Mouse (Mus musculus): ENCODE measurements at regions not wholly inside any gene's neighbourhood (a gene's known extent, or its start where the extent isn't known, plus 50 kb on each side); places are given as distances from the start of the nearest gene placed in this dataset.
A peak's percentile ranks its signal among the peaks of the same experiment; 100 is the strongest.

DNA sequence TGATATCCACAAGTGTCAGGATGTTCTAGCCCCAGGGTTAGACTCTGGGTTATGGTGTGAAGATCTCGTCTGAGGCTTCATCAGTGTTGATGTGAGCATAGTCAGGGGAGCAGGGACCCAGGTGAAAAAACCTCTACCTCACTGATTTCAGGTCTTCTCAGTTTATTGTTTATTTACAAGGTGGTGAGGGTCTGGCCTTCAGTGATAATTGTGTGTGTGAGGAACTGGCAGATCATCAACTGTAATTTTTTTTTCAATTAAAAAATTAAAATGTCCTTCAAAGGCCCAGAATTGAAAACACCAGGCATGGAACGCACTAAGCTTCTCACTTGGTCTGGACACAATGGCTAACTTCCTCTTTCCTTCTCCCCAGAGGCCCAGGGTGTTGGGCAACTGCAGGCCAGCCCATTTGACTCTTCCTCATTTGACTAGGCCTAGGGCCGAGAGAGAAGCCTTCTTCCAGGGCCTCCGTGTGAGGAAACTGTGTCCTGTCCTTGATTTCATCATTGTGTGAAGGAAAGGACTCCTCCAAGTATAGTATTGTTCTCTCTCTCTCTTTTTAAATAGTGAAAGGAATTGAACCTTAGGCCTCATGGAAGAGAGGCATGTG is 91.0 kb upstream of the Klf4 start:
- WGBS (ENCODE audit: missing documents), result 11% methylated on average over 4 of the region's 4 CpGs
- H3K27ac ChIP-seq, result peak overlapping the region; percentile 65
- H3K36me3 ChIP-seq (ENCODE audit: inconsistent target), result no peaks in the 10 kb centered on the region
- no peaks in the 10 kb centered on the region for H3K79me2 ChIP-seq (ENCODE audit: inconsistent target)
- H3K4me3 ChIP-seq (ENCODE audit: inconsistent target), result no peak overlapping the region

DNA sequence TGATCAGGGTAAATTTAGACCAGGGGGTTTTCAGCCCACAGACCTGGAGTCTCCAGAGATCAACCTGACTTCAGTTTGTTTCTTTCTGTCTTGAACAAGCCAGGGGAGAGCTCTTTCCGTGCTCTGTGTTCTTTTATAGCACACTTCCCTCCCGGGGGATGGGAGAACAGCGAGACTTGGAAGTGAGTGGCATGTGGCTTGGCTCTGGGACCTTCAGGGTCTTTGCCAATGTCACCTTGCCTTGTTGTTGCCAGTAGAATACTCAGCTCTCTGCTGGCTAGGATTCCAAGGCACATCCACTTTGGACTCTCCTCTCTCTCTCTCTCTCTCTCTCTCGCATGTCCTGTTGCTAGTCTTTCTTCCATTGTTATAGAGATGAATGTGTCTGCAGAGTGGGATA is 90.4 kb upstream of the Klf4 start:
- WGBS (ENCODE audit: missing documents), result 71% methylated on average over 4 of the region's 4 CpGs
- Histone ChIP-seq H3K27ac (peak overlapping the region; percentile 65), H3K79me2 (ENCODE audit: inconsistent target) (no peaks in the 10 kb centered on the region)

DNA sequence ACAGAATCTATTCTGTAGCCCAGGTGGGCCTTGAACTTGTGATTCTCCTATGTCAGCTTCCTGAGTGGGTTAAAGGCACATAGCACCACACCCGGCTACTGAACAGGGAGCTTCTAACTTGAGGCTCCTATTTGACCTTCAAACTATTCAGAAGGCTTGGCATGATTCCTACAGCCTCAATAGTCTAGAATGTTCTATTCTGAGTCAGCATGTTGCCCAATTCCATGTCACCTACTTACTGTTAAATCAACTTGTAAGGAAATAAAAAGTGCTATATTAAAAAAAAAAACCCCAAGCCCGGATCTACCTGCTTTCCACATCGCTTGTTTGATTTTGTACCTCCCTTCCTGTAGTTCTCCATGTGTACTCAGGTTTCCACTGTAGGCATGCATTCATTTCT is 87.6 kb upstream of the Klf4 start:
- H3K4me3 ChIP-seq (ENCODE audit: inconsistent target), result no peak overlapping the region
- no peak overlapping the region for H3K27ac ChIP-seq
- WGBS (ENCODE audit: missing documents), result 81% methylated on average over 2 of the region's 3 CpGs
- no peaks in the 10 kb centered on the region for H3K79me2 ChIP-seq (ENCODE audit: inconsistent target)
- no peaks in the 10 kb centered on the region for H3K36me3 ChIP-seq (ENCODE audit: inconsistent target)

More for the DNA sequence above, 90.4 kb upstream of the Klf4 start:
- H3K4me3 ChIP-seq (ENCODE audit: inconsistent target), result no peak overlapping the region
- no peaks in the 10 kb centered on the region for H3K36me3 ChIP-seq (ENCODE audit: inconsistent target)

DNA sequence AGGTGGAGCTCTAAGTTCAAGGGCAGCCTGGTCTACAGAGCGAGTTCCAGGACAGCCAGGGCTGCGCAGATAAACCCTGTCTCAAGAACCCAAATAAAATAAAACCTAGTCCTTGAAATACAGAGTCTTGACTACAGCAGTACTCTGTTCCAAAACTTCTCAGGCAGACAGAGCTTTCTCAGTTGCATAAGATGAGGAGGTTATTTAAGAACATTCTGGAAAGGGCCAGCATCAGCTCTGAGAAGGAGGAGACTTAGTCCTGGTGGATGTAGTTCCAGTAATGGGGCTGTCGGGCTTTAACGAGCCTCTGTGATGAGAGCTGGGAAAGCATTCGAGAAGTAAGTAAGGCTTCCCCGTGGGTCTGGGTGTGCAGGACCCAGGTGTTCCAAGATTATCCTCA is 83.5 kb upstream of the Klf4 start:
- no peak overlapping the region for H3K27ac ChIP-seq
- 91% methylated on average over 6 of the region's 6 CpGs for WGBS (ENCODE audit: missing documents)
- no peak overlapping the region for H3K4me3 ChIP-seq (ENCODE audit: inconsistent target)
- H3K79me2 ChIP-seq (ENCODE audit: inconsistent target), result no peaks in the 10 kb centered on the region
- no peaks in the 10 kb centered on the region for H3K36me3 ChIP-seq (ENCODE audit: inconsistent target)

DNA sequence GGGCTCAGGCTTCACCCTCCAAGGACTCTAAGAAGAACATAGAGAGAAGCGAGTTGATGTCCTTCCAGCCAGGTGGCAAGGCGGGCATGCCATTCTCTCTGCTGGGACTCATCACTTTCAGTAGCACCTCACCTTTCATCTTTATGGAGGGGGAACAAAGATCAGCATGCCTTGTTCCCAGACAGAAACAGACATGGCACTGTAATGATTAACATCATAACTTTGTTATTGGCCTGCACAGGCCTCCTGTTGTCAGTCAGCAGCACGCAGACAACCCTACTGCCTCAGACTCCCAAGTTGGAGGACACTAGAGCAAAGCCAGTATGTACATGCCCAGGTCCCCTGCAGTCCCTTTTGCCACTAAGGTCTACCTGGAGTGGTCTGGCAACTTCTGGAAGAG is 81.3 kb upstream of the Klf4 start:
- Histone ChIP-seq H3K4me3 (ENCODE audit: inconsistent target) (no peak overlapping the region), H3K36me3 (ENCODE audit: inconsistent target) (no peaks in the 10 kb centered on the region), H3K27ac (no peak overlapping the region), H3K79me2 (ENCODE audit: inconsistent target) (no peaks in the 10 kb centered on the region)
- 97% methylated on average over 3 of the region's 3 CpGs for WGBS (ENCODE audit: missing documents)

DNA sequence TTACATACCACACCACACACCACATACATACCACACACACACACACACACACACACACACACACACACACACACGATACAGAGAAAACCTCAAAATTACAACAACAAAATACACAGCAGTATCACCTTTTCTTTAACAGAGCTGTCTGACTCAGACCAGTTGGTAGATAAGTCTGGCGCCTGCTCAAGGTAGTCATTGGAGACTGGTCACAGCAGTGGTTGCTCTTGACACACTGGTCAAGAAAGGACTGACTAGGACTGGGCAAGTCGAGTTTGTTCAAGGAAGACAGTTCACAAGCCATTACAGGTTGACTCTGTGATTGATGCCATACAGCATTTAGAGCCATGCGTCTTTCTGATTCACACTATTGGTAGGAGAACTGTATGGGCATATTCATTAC is 78.7 kb upstream of the Klf4 start:
- H3K36me3 ChIP-seq (ENCODE audit: inconsistent target), result no peaks in the 10 kb centered on the region
- no peak overlapping the region for H3K27ac ChIP-seq
- whole genome bisulfite sequencing (ENCODE audit: missing documents), result 94% methylated on average over 3 of the region's 4 CpGs
- H3K4me3 ChIP-seq (ENCODE audit: inconsistent target), result no peak overlapping the region
- no peaks in the 10 kb centered on the region for H3K79me2 ChIP-seq (ENCODE audit: inconsistent target)

DNA sequence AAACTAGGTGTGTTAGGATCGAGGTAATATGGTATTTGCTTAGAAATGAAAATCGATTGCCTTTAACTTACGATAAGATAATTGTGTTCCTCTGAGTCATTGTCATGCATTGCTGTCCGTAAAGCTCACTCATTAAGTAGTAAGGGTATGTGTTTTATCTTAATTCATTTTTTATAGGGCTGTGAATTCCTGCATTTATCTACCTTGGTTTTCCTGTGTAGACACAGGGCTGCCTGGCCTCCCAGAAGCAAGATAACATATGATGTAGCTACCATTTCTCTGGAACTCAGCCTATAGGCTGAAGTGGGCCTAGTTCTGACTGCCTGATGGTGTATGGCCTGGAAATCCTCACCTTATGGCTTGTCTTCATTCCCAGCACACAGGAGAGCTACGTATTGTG is 76.9 kb upstream of the Klf4 start:
- Histone ChIP-seq H3K27ac (no peak overlapping the region), H3K79me2 (ENCODE audit: inconsistent target) (no peaks in the 10 kb centered on the region), H3K4me3 (ENCODE audit: inconsistent target) (no peak overlapping the region), H3K36me3 (ENCODE audit: inconsistent target) (no peaks in the 10 kb centered on the region)
- 95% methylated on average over 5 of the region's 5 CpGs for WGBS (ENCODE audit: missing documents)

DNA sequence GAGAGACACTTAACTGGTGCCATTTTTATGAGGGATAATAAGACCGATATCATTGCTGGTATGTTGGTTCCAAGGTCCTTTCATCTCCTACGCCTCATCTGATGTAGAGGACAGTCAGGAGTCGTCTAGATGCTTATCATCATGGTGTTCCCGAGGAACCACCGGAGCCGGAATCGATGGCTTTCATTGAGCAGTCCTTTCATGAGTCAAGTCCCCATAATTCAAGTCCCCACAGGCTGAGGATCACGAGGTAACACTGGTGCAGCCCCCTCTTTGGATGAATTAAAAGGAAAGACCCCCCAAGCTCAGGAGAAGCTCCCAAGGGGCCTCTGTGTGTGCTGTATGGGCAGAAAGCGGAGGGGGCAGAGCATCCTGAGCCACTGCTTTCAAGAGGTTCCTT is 73.3 kb upstream of the Klf4 start:
- H3K79me2 ChIP-seq (ENCODE audit: inconsistent target), result no peaks in the 10 kb centered on the region
- H3K4me3 ChIP-seq (ENCODE audit: inconsistent target), result no peak overlapping the region
- no peaks in the 10 kb centered on the region for H3K36me3 ChIP-seq (ENCODE audit: inconsistent target)
- WGBS (ENCODE audit: missing documents), result 83% methylated on average over 9 of the region's 9 CpGs
- no peak overlapping the region for H3K27ac ChIP-seq

DNA sequence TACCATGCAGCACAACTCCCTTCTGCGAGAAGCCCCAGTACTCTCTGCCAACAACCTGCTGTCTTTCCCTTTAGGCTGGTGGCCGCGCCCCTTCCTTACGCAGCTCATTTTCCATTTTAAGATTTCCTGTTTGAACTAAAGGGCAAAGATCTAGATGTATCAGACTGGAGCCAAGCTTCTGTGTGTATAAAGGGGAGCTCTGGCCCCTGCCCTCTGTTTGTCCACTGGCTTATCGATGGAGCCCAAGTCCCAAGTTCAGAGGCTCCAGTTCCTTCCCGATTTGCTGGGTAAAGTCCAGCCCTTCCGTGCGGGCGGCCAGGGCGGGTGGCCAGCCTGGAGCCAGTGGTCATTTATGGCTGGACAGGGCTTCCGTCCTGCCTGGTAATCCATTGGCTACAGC is 72.6 kb upstream of the Klf4 start:
- no peak overlapping the region for H3K4me3 ChIP-seq (ENCODE audit: inconsistent target)
- no peaks in the 10 kb centered on the region for H3K79me2 ChIP-seq (ENCODE audit: inconsistent target)
- H3K36me3 ChIP-seq (ENCODE audit: inconsistent target), result no peaks in the 10 kb centered on the region
- H3K27ac ChIP-seq, result no peak overlapping the region
- 58% methylated on average over 11 of the region's 11 CpGs for WGBS (ENCODE audit: missing documents)

DNA sequence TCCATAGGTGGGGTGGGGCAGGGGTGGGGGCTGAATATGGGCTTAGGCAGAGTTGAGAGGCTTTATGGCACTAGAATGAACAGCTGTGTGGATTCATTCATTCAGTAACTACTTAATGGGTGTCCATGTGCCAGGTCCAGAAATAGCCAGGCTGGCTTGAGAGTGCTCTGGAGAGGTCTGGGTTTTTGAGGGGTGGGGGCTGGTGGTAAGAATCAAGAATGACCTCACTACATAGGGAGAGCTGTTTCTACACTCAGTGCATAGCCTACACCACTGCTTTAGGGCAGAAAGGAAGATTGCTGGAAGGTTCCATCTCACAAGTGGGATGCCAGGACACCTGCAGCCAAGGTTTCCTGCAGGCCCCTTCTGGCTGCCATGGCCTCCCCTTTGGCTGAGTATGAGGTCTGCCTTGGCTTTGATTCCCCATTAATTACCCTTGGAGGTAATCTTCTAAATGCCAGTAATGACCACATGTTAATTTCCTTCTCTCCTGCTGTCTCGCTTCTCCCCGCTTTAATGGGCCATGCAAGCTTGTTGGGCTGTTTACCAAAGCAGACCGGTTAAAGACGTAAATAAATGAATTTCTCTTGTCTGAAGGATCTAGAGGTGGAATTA is 71.7 kb upstream of the Klf4 start:
- Histone ChIP-seq H3K36me3 (ENCODE audit: inconsistent target) (no peaks in the 10 kb centered on the region), H3K79me2 (ENCODE audit: inconsistent target) (no peaks in the 10 kb centered on the region), H3K4me3 (ENCODE audit: inconsistent target) (no peak overlapping the region), H3K27ac (no peak overlapping the region)
- WGBS (ENCODE audit: missing documents), result 88% methylated on average over 4 of the region's 4 CpGs

DNA sequence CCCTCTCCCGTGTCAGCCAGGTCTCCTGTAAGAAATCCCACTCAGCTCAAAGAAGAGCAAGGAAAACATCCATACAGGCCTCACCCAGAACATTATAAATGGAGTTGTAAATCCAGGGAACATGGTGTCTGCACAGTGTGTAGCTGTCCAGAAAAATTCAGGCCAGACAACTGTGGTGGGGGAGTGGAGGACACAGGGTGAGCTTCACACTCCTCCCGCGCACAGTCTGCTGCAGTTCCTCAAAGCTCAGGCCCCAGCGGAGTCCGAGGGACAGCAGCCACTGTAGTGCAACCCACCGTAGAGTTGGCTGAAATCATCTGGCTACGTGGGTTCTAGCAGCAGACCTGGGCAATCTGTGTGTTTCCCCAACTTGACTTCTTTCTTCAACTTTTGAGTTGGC is 62.9 kb upstream of the Klf4 start:
- no peak overlapping the region for H3K27ac ChIP-seq

DNA sequence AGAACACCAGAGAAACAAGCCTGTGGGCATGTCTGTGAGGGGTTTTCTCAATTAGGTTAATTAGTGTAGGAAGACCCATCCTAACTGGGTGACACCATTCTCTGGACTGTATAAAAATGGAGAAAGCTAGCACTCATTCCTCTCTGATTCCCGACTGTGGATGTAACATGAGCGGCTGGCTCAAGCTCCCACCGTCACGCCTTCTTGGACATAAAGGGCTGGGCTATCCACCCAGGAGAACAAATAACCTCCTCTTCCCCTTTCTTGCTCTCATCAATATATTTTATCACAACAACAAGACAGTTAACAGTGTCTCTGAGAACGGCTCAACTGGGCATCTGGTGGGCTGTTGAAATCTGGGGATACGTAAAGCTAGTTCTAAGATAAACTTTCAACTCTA is 62.4 kb upstream of the Klf4 start:
- no peaks in the 10 kb centered on the region for H3K36me3 ChIP-seq (ENCODE audit: inconsistent target)
- 96% methylated on average over 5 of the region's 6 CpGs for WGBS (ENCODE audit: missing documents)
- no peaks in the 10 kb centered on the region for H3K79me2 ChIP-seq (ENCODE audit: inconsistent target)
- no peak overlapping the region for H3K4me3 ChIP-seq (ENCODE audit: inconsistent target)
- no peak overlapping the region for H3K27ac ChIP-seq

More for the DNA sequence above, 62.9 kb upstream of the Klf4 start:
- Histone ChIP-seq H3K4me3 (ENCODE audit: inconsistent target) (no peak overlapping the region), H3K79me2 (ENCODE audit: inconsistent target) (no peaks in the 10 kb centered on the region), H3K36me3 (ENCODE audit: inconsistent target) (no peaks in the 10 kb centered on the region)
- 80% methylated on average over 7 of the region's 7 CpGs for WGBS (ENCODE audit: missing documents)

DNA sequence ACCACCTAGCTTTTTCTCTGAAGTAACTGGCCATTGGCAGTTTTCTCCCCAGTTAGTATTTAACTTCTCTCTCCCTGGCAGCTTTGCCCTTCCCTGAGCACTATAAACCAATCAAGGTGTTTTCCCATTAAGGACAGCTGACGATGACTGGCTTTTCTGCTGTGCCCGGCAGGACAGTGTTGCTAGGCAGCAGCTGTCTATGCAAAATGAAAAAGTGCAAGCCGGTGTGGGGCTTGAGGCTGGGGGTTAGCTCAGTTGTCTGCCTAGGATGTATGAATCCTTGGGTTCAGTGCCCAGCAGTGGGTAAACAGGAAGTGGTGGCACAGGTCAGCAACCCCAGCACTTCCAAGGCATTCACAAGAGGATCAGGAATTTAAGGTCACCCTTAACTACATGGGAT is 60.9 kb upstream of the Klf4 start:
- no peaks in the 10 kb centered on the region for H3K36me3 ChIP-seq (ENCODE audit: inconsistent target)
- H3K79me2 ChIP-seq (ENCODE audit: inconsistent target), result no peaks in the 10 kb centered on the region
- no peak overlapping the region for H3K4me3 ChIP-seq (ENCODE audit: inconsistent target)
- WGBS (ENCODE audit: missing documents), result 60% methylated on average over 3 of the region's 3 CpGs
- H3K27ac ChIP-seq, result no peak overlapping the region

DNA sequence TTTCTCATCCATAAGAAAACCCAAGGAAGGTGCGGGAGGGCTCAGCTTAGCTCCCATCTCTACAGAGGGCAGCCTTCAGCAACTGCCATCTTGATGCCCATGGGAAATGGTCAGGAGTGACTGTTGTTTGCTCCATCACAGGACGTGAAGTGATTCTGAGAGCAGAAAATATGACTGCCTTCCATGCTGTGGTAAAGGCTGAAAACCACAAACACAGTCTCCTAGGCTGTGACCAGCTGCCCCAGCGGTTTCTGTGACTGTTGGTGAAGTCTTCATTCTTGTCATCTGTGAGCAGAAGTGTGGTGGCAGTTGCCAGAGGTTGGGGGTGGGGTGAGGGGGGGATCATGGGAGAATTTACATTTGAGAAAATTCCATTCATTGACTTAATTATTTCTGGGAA is 53.9 kb upstream of the Klf4 start:
- no peak overlapping the region for H3K4me3 ChIP-seq (ENCODE audit: inconsistent target)
- WGBS (ENCODE audit: missing documents), result 32% methylated on average over 3 of the region's 3 CpGs
- H3K36me3 ChIP-seq (ENCODE audit: inconsistent target), result no peaks in the 10 kb centered on the region
- no peak overlapping the region for H3K27ac ChIP-seq
- no peaks in the 10 kb centered on the region for H3K79me2 ChIP-seq (ENCODE audit: inconsistent target)

DNA sequence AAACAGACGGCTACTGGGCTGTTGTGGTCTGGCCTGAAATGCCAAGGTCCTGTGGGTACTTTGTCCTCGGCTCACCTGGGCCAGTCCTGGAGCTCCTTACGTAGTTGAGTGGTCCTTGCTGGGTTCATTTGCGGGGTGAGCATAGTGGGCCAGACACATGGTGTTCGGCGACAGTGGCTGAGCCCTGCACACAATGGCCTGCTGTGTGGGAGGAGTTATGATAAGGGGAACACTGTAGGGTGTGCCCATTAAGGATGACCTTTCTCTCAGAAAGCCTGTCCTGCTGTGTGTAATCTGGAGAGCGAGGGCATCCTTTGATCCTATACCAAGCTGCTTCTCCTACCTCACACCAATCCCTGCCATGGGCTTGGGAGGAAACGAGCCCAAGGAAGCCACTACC is 51.3 kb upstream of the Klf4 start:
- Histone ChIP-seq H3K79me2 (ENCODE audit: inconsistent target) (no peaks in the 10 kb centered on the region), H3K27ac (no peak overlapping the region), H3K36me3 (ENCODE audit: inconsistent target) (no peaks in the 10 kb centered on the region), H3K4me3 (ENCODE audit: inconsistent target) (no peak overlapping the region)
- 96% methylated on average over 8 of the region's 8 CpGs for WGBS (ENCODE audit: missing documents)

All from macrophage (primary cell).